Mouse (Mus musculus) hindbrain, embryonic 11.5 days (tissue): ENCODE results near the gene Snai3. TPM values are rescaled to one million over a fixed set of nuclear protein-coding genes. Genes with fewer than 3 reads are reported as not detected.

Source experiments
- ATAC-seq: fragments of 200-750 bp; cut with Nextera tagmentation; 2 replicates; pipeline ENCODE4 v1.8.0; 2017; ENCODE audit warnings: mild to moderate bottlenecking, moderate TSS enrichment, moderate library complexity; ENCODE audit not compliant: low FRiP score
- DNase-seq: peaks from one replicate; pipeline ENCODE4 v3.0.0-alpha.2; 2015; ENCODE audit warnings: low spot score
- H3K27ac ChIP-seq: fragments of 300-500 bp; sonication (generic); 2 replicates; pipeline ENCODE4 v1.5.1; 2014; ENCODE audit warnings: mild to moderate bottlenecking, low read depth, low read length
- H3K27me3 ChIP-seq: fragments of 300-500 bp; sonication (generic); 2 replicates; pipeline ENCODE4 v1.6.1; 2014; ENCODE audit warnings: mild to moderate bottlenecking, low read length, moderate library complexity, mixed read lengths; ENCODE audit not compliant: control insufficient read depth, insufficient read depth
- H3K36me3 ChIP-seq: fragments of 300-500 bp; sonication (generic); 2 replicates; pipeline ENCODE4 v1.6.1; 2014; ENCODE audit warnings: mild to moderate bottlenecking, low read length, moderate library complexity, mixed read lengths; ENCODE audit not compliant: control insufficient read depth, insufficient read depth
- H3K4me1 ChIP-seq: fragments of 300-500 bp; sonication (generic); replicated peaks from 2 replicates; pipeline ENCODE4 v1.6.1; 2014; ENCODE audit warnings: low read length, mixed read lengths; ENCODE audit not compliant: control insufficient read depth, insufficient read depth
- H3K4me2 ChIP-seq: fragments of 300-500 bp; sonication (generic); replicated peaks from 2 replicates; pipeline ENCODE4 v1.6.1; 2014; ENCODE audit warnings: mild to moderate bottlenecking, low read depth, low read length
- H3K4me3 ChIP-seq: fragments of 300-500 bp; sonication (generic); 2 replicates; pipeline ENCODE4 v1.5.1; 2014; ENCODE audit warnings: low read depth, low read length
- H3K9ac ChIP-seq: fragments of 300-500 bp; sonication (generic); 2 replicates; pipeline ENCODE4 v1.6.1; 2014; ENCODE audit warnings: low read depth, low read length
- H3K9me3 ChIP-seq: fragments of 300-500 bp; sonication (generic); 2 replicates; pipeline ENCODE4 v1.6.1; 2016; ENCODE audit warnings: low read length; ENCODE audit not compliant: control insufficient read depth
- WGBS: fragments of 180-500 bp; shearing (Covaris S2); extraction: QIAGEN DNeasy Blood & Tissue Kit; methylation state at CpG from one replicate; pipeline ENCODE4 v1.1.7; 2014; 5-methylcytosine and 5-hydroxymethylcytosine counted together
- polyA plus RNA-seq: library from polyadenylated mRNA; unstranded; fragments of >200 nt; fragmentation: Nextera tagmentation; extraction: Ambion mirVana; gene quantifications from 2 replicates; pipeline ENCODE4 v1.2.1, GENCODE M21; 2014

Snai3 gene
- not detected in 2 replicates for polyA plus RNA-seq

DNA sequence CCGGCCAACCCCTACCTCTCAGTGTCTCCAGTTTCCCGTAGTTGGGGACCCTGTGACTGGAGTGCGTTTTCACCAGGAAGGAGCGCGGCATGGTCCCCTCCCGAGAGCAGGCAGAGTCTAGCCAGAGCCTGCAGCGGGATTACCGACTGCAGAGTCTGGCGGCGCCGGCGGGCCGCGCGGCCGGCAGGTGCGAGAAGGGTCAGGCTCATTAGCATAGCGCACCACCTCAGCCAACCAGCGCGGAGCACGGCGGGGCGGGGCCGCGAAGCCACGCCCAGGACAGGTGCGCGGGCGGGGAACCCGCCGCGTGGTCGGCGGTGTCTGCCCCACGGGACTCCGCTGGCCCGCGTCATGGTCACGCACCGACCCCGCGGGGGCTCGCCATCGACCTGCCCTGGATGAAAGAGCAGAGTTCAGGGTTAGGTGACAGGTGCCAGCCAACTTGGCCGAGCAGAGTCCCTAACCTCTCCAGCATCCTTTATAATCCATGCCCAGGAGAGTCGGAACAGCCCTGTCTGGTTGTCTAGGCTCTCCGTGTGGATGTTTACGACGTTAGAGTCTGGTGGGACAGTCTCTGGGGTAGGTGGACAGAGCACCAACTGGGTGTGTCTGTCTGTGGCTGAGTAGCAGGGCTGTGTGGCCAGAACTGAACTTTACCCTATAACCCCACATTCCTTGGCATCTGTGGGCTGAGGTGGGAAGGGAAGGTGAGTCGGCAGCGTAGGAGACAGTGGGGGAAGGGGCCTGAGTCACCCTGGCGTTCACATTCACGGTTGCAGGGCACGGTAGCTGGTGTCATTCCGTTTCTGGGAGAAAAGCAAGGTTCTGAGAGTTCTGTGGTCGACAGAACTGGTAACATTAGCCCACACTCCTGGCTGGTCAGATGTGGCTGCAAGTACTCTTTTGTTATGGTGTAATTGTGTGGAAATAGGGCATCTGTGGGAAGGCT is at the start of gene Snai3:
Snai3 (minus strand) TSS at position 210 of the 949 bp plus-strand sequence.
- peak; percentile 65; the same call in 1 of the 2 replicates for ATAC-seq

DNA sequence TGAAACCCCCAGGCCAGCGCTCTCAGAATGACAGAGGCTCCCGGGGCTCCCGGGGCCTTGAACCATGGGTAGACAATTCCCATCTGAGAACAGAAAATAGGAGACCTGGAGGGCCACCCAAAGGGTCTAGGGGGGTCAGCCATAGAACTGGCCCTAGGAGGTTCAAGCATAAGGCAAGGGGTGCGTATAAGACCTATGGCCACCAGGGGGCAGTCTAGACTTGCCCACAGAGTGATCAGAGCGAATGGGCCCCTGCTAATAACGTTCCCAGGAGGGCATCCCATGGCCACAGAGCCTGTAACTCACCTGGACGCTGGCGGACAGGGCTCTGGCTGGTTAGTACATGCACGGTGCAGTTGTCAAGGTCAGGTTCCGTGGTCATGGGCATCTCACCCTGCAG is 40.3 kb upstream of the Snai3 start:
- Histone ChIP-seq H3K9ac (no peak overlapping the region), H3K4me1 (no peaks in the 10 kb centered on the region; the same call in 1 of the 2 replicates), H3K36me3 (no peaks in the 10 kb centered on the region), H3K4me3 (no peak overlapping the region), H3K27ac (no peak overlapping the region), H3K9me3 (no peaks in the 10 kb centered on the region), H3K27me3 (no peaks in the 10 kb centered on the region), H3K4me2 (no peak overlapping the region)
- 37% methylated on average over 10 of the region's 10 CpGs for WGBS
- ATAC-seq (peak; percentile 30; the same call in 1 of the 2 replicates), DNase-seq (peak; percentile 90)

More for the DNA sequence above, at the start of gene Snai3:
- no peak within 1 kb of the TSS for H3K9ac ChIP-seq
- peak within 1 kb of the TSS; percentile 29 for H3K4me3 ChIP-seq
- H3K36me3 ChIP-seq, result no peaks in the 10 kb centered on the region
- H3K4me2 ChIP-seq, result peak within 1 kb of the TSS; percentile 50
- no peaks in the 10 kb centered on the region for H3K9me3 ChIP-seq
- no peak within 1 kb of the TSS for H3K27ac ChIP-seq
- WGBS, result 3% methylated on average over 54 of the region's 56 CpGs
- peaks cover 33% of the 10 kb centered on the region for H3K27me3 ChIP-seq
- peaks cover 9% of the 10 kb centered on the region; the same call in 1 of the 2 replicates for H3K4me1 ChIP-seq
- peak; percentile 47 for DNase-seq

DNA sequence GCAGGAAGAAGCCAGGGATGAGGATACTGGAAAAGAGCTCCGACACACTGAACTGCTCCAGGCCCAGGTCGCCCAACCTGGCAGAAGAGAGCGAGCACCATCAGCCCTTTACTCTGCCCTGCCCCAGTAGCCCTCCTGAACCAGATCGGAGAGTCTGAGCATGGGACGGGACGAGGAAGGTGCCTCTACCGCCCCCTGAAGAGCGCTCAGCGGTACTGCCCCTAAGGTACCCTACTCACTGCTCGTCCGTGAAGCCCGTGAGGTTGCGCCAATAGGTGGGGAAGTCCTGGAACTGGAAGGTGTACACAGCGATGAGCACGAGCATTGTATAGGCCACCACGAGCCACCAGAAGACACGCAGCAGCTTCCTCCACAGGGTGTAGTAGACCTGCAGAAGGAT is 37.4 kb upstream of the Snai3 start:
- Histone ChIP-seq H3K4me2 (no peak overlapping the region), H3K9ac (no peak overlapping the region), H3K36me3 (no peaks in the 10 kb centered on the region), H3K27ac (no peak overlapping the region), H3K4me3 (no peak overlapping the region), H3K4me1 (no peaks in the 10 kb centered on the region; the same call in 1 of the 2 replicates), H3K9me3 (no peaks in the 10 kb centered on the region), H3K27me3 (no peaks in the 10 kb centered on the region)
- DNase-seq, result no peak
- ATAC-seq, result no peak
- WGBS, result 71% methylated on average over 17 of the region's 17 CpGs

DNA sequence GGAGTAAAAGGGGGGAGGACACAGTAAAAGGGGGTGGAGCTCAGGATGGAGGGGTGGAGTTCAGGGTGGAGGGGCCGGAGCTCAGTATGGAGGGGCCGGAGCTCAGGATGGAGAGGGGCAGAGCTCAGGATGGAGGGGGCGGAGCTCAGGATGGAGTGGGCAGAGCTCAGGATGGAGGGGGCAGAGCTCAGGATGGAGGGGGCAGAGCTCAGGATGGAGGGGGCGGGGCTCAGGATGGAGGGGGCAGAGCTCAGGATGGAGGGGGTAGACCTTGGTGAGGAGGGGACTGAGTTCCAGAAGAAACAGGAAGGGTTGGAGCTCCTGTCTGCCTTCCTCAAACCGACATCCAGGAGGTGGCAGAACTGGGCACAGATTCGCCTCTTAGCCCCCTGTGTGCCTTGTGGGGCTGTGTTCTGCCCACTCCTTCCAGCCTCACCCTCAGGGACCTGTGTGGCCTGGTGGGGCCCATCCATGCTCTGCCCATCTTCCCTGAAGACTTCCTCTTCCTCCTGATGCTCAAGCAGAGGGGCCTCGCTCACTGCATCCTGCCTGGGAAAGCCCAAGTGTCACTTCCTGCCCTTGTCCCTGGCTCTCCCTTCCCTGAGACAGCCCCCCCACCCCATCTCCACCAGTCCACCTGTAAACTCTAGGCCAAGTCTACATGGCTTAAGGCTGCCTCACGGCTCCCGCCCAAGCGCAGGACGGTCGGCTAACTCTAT is 36.6 kb upstream of the Snai3 start:
- 84% methylated on average over 12 of the region's 12 CpGs for WGBS
- no peak for ATAC-seq

DNA sequence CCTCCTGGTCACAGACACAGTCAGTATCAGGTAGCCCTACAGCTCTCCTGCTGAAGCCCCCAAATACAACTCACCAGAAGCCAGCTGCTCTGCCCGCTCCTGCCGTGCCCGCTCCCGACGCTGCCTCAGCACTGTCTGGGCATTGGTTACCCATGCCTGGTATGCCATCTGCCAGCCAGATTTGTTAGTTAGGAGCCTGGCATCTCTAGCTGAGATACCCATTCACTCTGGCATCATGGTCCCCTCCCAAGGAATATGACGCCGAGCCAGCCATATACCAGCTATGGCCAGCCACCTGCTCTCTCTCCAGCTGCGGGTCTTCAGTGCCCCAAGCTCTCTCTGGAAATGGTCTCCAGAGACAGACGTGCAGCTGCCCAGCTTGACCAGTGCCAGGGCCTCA is 27.9 kb upstream of the Snai3 start:
- ATAC-seq, result no peak
- 95% methylated on average over 9 of the region's 9 CpGs for WGBS
- no peak overlapping the region for H3K4me2 ChIP-seq
- no peaks in the 10 kb centered on the region for H3K36me3 ChIP-seq
- no peak for DNase-seq
- H3K4me1 ChIP-seq, result no peaks in the 10 kb centered on the region
- no peak overlapping the region for H3K9ac ChIP-seq
- no peak overlapping the region for H3K4me3 ChIP-seq
- H3K9me3 ChIP-seq, result no peaks in the 10 kb centered on the region
- H3K27ac ChIP-seq, result no peak overlapping the region
- no peaks in the 10 kb centered on the region for H3K27me3 ChIP-seq

More for the DNA sequence above, 36.6 kb upstream of the Snai3 start:
- H3K9ac ChIP-seq, result no peak overlapping the region
- no peak overlapping the region for H3K4me2 ChIP-seq
- no peaks in the 10 kb centered on the region for H3K9me3 ChIP-seq
- H3K27me3 ChIP-seq, result no peaks in the 10 kb centered on the region
- no peak overlapping the region for H3K27ac ChIP-seq
- no peaks in the 10 kb centered on the region for H3K36me3 ChIP-seq
- DNase-seq, result no peak
- no peak overlapping the region for H3K4me3 ChIP-seq
- H3K4me1 ChIP-seq, result no peaks in the 10 kb centered on the region; the same call in 1 of the 2 replicates

DNA sequence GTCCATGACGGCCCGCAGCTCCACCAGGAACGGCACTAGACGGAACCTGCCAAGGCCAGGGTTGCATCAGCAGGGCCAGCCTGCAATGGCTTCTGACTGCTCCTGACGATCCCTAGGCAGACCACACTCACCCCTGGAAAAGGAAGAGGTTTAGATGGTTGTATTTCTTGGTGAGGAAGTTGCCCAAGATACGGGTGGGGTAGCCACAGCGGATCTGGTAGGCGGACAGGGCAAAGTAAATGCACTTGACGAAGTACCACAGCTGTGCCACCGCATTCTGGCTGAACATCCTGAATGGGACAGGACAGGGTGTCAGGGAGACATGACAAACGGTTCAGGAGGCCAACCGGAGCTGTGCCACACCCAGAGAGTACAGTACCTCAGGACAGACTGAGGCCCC is 24.3 kb upstream of the Snai3 start:
- Histone ChIP-seq H3K4me1 (no peaks in the 10 kb centered on the region), H3K4me3 (no peak overlapping the region), H3K36me3 (peaks cover 8% of the 10 kb centered on the region; the same call in 1 of the 2 replicates), H3K9me3 (no peaks in the 10 kb centered on the region), H3K27ac (no peak overlapping the region), H3K9ac (no peak overlapping the region), H3K27me3 (no peaks in the 10 kb centered on the region), H3K4me2 (no peak overlapping the region)
- DNase-seq (no peak), ATAC-seq (no peak)
- 92% methylated on average over 12 of the region's 12 CpGs for WGBS

DNA sequence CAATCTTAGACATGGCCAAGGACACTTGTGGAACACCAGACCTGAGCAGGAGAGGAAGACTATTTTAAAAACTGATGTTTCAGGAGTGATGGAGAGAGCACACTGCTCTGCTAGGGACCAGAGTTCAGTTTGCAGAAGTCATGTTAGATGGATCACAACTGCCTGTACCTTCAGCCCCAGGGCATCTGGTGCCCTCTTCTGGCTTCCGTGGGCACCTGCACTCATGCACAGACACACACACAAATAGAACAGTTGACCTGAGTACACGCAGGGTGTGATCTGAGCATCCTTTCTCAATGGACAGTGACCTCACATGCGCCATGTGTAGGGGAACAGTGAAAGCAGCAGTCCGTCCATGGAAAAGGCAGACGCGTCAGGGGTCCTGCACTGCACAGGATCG is 23.3 kb upstream of the Snai3 start:
- DNase-seq (no peak), ATAC-seq (no peak)
- no peak overlapping the region for H3K4me3 ChIP-seq
- H3K27me3 ChIP-seq, result no peaks in the 10 kb centered on the region
- H3K36me3 ChIP-seq, result peaks cover 10% of the 10 kb centered on the region; the same call in 1 of the 2 replicates
- H3K9me3 ChIP-seq, result no peaks in the 10 kb centered on the region
- H3K27ac ChIP-seq, result no peak overlapping the region
- no peaks in the 10 kb centered on the region for H3K4me1 ChIP-seq
- H3K4me2 ChIP-seq, result no peak overlapping the region
- H3K9ac ChIP-seq, result no peak overlapping the region
- WGBS, result 96% methylated on average over 7 of the region's 7 CpGs

DNA sequence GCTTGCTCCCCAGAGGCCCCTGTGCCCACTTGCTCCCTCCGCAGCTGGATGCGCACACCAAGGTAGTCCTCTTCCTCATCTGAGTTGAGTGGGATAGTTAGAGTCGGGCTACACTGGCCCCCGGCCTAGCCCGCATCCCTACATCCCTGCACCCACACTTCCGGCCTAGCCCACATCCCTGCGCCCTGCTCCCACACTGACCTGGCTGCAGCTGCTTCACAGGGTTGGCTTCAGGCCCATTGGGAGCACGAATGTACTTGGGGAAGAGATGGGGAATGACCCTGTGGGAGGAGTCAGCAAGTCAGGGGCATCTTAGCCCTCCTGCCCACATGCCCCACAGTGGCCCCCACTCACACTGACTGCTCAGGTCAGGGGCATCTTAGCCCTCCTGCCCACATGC is 21.9 kb upstream of the Snai3 start:
- peaks cover 10% of the 10 kb centered on the region; the same call in 1 of the 2 replicates for H3K36me3 ChIP-seq

More for the DNA sequence above, 21.9 kb upstream of the Snai3 start:
- ATAC-seq (no peak), DNase-seq (no peak)
- Histone ChIP-seq H3K27me3 (no peaks in the 10 kb centered on the region), H3K4me3 (no peak overlapping the region), H3K4me2 (no peak overlapping the region), H3K9me3 (no peaks in the 10 kb centered on the region), H3K27ac (no peak overlapping the region), H3K4me1 (no peaks in the 10 kb centered on the region), H3K9ac (no peak overlapping the region)
- WGBS, result 96% methylated on average over 8 of the region's 8 CpGs
